Mouse (Mus musculus) regulatory T cell (primary cell): Measurements from ENCODE around the gene 2010300C02Rik.

Source experiments
- in situ Hi-C: fragments of 300-600 bp; cut with MboI, MseI; formaldehyde crosslinking; loops from one replicate; pipeline ENCODE4 v1.15.1; 2025; ENCODE audit warnings: high pct_unique_total_duplicates

The 2010300C02Rik gene

GRCm38 (mm10) chr1:37583795-37584464 is 136.0 kb downstream of the 2010300C02Rik start:
- in situ Hi-C loops = no loop called here

- in situ Hi-C loops = no loop called here
These were observed 136.7 kb downstream of the 2010300C02Rik start for GRCm38 (mm10) chr1:37583167-37583566.

- in situ Hi-C loops = no loop called here
These were observed 140.2 kb downstream of the 2010300C02Rik start for GRCm38 (mm10) chr1:37579686-37580085.

- in situ Hi-C loops = no loop called here
These were observed 147.2 kb downstream of the 2010300C02Rik start for GRCm38 (mm10) chr1:37572528-37573272.

- in situ Hi-C loops = loop anchor here (10.0 kb wide), 1 partner anchor 656 kb away; no protein-coding TSS in a partner anchor
These were observed 151.5 kb downstream of the 2010300C02Rik start for GRCm38 (mm10) chr1:37568379-37568778.

- in situ Hi-C loops = loop anchor here (10.0 kb wide), 1 partner anchor 658 kb away; no protein-coding TSS in a partner anchor
These were observed 153.1 kb downstream of the 2010300C02Rik start for GRCm38 (mm10) chr1:37566754-37567153.

- in situ Hi-C loops = loop anchor here (10.0 kb wide), 1 partner anchor 658 kb away; no protein-coding TSS in a partner anchor
These were observed 153.5 kb downstream of the 2010300C02Rik start for GRCm38 (mm10) chr1:37566344-37566743.

DNA sequence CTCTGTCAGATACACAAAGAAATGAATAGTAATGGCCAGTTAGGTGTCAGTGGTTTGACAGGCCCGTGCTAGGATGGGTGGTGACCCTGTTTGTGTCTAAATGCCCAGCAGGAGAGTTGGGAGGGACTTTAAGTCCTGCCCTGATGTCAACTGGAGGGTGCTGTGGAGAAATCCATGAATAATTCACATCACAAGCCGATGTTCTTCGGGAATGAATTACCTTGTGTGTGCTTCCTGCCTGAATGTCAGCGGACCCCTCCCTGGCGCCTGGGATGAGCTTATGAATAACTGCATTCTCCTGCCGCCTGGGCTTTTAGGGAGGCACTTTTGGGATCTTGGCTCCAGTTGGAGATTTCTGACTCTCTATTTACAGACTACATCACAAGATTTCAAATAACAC is 154.5 kb downstream of the 2010300C02Rik start:
- in situ Hi-C loops = loop anchor here (10.0 kb wide), 1 partner anchor 659 kb away; no protein-coding TSS in a partner anchor

DNA sequence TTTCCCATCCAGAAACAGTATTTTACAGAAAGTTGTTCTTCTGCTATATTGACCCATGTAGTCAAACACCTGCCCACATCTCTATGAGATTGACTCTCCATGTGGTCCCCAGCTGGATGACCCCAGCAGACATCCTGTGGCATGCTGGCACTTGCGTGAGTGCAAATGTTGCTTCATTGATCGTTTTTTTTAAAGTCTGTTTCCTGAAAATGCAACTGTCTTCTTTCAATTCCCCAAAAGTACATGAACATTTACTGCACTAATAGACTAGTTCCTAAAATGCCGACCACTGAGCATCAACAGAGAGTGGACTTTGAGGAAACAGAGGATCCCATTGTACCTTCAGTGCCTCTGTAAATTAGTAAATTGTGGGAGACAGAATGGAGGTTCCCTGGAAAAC is 157.9 kb downstream of the 2010300C02Rik start:
- in situ Hi-C loops = loop anchor here (10.0 kb wide), 1 partner anchor 663 kb away; no protein-coding TSS in a partner anchor
